Mouse (Mus musculus) ovary, postnatal 10 days (tissue): Measurements from ENCODE around the gene Reep6.
"Not testable (repeated sequence)": the region's sequence is repeated elsewhere in the genome, so short reads cannot be mapped to it uniquely, and the experiment has no call there.

Experiments used
- DNase-seq: peaks from one replicate; pipeline ENCODE4 v3.0.0; 2022; ENCODE audit warnings: low spot score

Gene Reep6

DNA sequence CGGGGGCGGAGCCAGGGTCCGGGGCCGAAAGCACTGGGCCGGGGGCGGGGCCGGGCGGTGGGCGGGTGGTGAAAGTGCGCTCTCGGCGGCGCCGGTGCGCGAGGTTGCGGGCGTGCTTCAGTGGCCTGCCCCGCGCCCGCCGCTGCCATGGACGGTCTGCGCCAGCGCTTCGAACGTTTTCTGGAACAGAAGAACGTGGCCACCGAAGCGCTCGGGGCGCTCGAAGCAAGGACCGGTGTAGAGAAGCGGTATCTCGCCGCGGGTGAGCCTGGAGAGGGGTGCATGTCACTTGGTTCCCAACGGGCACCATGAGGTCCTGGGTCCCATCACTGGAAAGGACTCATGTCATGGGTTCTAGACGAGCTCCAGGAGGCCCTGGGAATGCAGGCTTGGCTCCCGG lies 331 bp downstream of the Reep6 start:
- no peak for DNase-seq

DNA sequence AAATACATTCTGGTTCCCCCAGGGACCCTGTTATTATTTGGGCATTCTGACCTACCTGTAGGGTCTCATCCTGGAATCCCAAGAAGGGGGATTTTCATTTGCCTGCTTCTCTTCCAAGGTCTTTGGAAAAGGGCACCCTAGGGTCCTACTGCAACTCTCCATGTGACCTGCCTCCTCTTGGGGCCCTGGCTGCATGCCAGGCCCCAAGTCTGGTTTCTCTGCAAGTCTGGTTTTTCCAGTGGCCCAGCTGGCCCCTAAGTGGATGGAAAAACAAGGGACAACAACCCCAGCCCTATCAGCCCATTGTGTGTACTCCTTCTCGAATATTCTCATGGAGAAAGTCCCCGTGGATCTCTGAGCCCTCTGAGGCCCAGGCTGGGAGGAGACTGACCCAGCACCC lies 1.1 kb downstream of the Reep6 start:
- no peak for DNase-seq

GRCm38 (mm10) chr10:80331636-80332524 lies 2.1 kb downstream of the Reep6 start:
- no peak for DNase-seq

- no peak for DNase-seq
Measured at GRCm38 (mm10) chr10:80332525-80332989, 2.8 kb downstream of the Reep6 start.

DNA sequence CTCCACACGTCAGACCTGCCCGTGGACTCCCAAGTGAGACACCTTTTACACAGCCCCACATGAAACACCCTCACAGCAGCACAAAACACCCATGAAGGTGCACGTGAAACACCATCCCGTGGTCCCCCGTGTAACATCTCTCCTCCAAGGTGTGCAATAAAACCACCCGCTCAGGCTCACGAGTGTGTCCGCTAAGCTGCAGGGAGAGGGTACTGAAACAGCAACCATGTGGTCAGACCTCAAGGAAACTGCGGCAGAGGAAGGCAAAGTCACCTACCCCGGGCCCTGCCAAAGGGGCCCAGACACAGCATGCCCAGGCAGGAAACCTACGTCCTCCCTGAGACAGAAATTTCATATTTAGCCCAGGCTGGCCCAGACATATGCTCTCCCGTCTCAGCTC lies 6.5 kb downstream of the Reep6 start:
- no peak for DNase-seq

GRCm38 (mm10) chr10:80339941-80340750 lies 10.4 kb downstream of the Reep6 start:
- peak; percentile 74 for DNase-seq

DNA sequence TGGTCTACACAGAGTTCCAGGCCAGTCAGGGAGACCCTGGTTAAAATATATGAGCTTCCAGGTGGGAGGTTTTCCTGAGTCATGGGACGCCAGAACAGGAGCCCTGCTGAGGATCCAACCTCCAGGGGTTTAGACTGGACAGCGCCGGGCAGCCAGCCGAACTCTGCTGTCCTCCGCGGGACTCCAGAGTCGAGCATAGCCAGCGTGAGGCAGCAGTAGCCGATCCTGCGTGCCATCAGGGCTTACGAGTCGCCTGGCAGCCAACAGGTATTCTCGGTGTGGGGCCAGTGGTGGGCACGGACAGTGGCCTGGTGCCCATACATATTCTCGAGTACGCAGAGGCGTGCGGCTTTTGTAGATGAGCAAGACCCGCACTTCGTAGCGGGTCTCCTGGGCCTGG lies 11.3 kb downstream of the Reep6 start:
- no peak for DNase-seq

- DNase-seq, result no peak
Measured at GRCm38 (mm10) chr10:80341491-80342304, 11.9 kb downstream of the Reep6 start.

- DNase-seq, result no peak
Measured at GRCm38 (mm10) chr10:80342305-80342748, 12.6 kb downstream of the Reep6 start.

- no peak for DNase-seq
Measured at GRCm38 (mm10) chr10:80342749-80343424, 13.1 kb downstream of the Reep6 start.

GRCm38 (mm10) chr10:80343425-80343895 lies 13.7 kb downstream of the Reep6 start:
- DNase-seq, result no peak

- DNase-seq, result no peak
Measured at GRCm38 (mm10) chr10:80344131-80344661, 14.4 kb downstream of the Reep6 start.

DNA sequence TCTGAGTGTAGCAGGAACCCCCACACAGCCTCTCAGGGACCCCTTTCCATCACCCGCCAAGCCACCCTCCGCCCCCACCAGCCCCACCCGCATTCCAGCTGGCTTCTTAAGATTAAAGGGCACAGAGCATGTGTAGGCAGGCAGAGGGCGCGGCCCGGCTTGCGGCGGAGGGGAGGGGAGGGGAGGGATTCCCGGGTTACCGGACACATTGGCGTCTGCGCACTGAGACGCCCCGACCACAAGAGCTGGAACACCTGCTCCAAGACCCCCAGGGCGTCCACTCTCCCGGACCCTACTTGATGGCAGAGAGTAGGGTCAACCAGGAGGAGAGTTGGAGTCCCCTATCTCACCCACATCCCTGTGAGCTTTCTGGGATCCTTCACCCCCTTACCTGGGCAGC lies 15.4 kb downstream of the Reep6 start:
- DNase-seq, result no peak

GRCm38 (mm10) chr10:80345929-80346328 lies 16.2 kb downstream of the Reep6 start:
- DNase-seq, result not testable (repeated sequence)

- no peak for DNase-seq
Measured at GRCm38 (mm10) chr10:80347514-80347967, 17.8 kb downstream of the Reep6 start.

- no peak for DNase-seq
Measured at GRCm38 (mm10) chr10:80348244-80348781, 18.6 kb downstream of the Reep6 start, which contains the start of gene Adamtsl5. Gene Adamtsl5 (minus strand): TSS chr10:80348412.

GRCm38 (mm10) chr10:80348981-80349380 lies 19.2 kb downstream of the Reep6 start:
- DNase-seq, result no peak

DNA sequence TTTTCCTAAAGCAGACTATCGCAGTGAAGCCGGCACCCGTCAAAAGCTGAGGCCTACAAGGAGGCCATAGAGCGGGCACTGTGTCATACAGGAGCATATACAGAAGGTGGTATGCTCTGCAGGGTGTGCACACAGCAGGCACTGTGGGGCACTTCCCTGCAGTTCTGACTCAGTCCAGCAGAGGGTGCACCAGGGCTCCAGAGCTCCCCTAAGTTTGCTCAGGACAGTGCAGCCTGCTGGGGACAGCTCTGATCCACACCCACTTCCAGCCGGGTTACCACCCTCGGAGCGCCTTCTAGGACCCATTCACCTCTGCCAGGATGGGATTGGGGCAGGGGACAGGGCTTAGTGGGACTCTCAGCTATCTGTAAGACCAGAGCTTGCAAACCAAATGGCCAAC lies 20.5 kb downstream of the Reep6 start:
- peak; percentile 82 for DNase-seq

DNA sequence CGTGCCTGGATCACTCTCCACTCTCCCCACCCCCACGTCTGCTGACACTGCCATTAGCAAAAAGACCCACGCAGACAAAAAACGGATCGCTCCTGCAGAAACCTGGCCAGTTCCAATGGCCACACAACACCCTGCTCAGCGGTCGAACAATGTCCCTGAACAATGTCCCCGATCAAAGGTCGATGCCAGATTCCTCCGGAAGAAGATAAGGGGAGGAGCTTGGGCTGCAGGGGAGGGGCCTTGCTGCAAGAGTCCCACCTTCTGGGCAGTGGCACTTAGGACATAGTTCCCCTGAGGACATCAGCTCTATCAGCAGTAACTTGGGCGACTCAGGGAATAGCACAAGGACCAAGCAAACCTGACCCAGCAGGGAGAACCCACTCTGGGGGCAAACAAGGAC lies 22.1 kb downstream of the Reep6 start:
- DNase-seq, result no peak

DNA sequence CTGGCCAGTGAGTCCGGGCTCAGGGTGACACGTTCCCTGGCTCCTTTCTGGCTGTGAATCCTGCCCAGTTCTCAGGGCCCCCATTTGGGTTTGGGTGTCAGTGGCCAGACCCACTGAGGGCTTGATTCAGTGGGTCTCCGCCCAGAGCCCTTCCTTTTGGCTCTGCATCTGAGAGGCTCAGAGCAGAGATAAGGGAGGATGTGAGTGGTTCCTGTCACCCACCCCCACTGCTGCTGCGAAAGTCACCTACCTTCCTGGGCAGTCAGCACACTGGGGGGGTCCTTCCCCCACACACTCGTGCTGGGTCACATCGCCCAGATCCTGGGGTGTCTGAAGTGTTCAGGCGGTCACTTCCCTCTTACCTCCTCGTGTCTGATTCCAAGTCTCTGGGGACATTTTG lies 23.0 kb downstream of the Reep6 start:
- no peak for DNase-seq

DNA sequence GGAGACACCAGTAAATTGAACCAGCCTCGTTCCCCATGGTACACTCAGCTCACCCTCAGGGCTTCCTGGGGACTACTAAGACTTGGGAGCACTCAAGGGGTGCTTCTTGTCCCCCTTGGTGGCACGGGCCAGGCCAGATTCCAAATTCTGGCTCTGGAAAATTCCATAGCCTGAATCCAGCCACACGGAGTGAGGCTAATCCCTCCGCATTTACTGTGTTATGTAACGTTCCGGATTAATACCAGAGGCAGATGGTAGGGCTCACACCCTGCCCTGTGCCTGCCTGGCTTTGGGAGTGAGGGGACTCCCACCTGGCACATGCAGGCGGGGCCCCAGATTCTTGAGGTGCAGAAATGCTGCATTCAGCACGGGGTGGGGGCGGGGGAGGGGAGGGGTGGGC lies 25.7 kb downstream of the Reep6 start:
- DNase-seq, result no peak
